Mouse (Mus musculus) brain, embryonic 14.5 days (tissue): ENCODE data around the gene Neurl1a.

ENCODE experiments used
- CTCF ChIP-seq: fragments of 200-500 bp; IDR thresholded peaks from 2 replicates; pipeline ENCODE4 v1.5.1; 2012; ENCODE audit warnings: inconsistent platforms, mild to moderate bottlenecking, moderate library complexity, borderline replicate concordance; ENCODE audit not compliant: insufficient read depth, insufficient read length; ENCODE audit errors: extremely low read depth
- POLR2A ChIP-seq: fragments of 200-500 bp; IDR thresholded peaks from 2 replicates; pipeline ENCODE4 v1.6.1; 2012; ENCODE audit warnings: mild to moderate bottlenecking, inconsistent platforms, borderline replicate concordance; ENCODE audit not compliant: poor library complexity, insufficient read depth, insufficient read length, severe bottlenecking; ENCODE audit errors: extremely low read depth

DNA sequence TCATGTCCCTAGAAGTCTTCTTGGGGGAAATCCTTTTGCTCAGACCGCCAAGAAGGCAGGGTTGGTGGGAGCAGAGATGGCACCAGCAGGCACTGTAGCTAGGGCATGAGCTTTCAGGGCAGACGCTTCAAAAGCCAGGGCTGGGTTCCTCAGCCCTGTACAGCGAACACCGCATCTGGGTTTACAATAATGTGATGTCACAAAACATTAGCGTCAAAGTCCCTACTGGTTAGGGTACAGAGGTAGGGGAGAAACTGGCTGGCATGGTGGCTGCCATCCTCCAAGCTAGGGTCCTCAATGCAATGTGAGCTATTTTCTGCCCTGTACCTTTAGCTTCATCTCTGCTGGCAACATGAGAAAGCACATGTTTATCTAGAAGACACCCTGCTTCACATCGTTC lies 24.4 kb downstream of the Neurl1a start:
- no peak for TF ChIP-seq CTCF
- no peak for TF ChIP-seq POLR2A
